Mouse (Mus musculus) spleen, adult 2 months (tissue): ENCODE measurements around the gene Il23a.

Experiments
- CTCF ChIP-seq: fragments of 200-500 bp; IDR thresholded peaks from 2 replicates; pipeline ENCODE4 v1.5.1; 2011; ENCODE audit warnings: mild to moderate bottlenecking, inconsistent platforms; ENCODE audit not compliant: insufficient read depth, insufficient read length, insufficient replicate concordance; ENCODE audit errors: extremely low read depth
- POLR2A ChIP-seq: fragments of 200-500 bp; IDR thresholded peaks from 2 replicates; pipeline ENCODE4 v1.6.1; 2011; ENCODE audit warnings: low read depth, low read length, inconsistent platforms

DNA sequence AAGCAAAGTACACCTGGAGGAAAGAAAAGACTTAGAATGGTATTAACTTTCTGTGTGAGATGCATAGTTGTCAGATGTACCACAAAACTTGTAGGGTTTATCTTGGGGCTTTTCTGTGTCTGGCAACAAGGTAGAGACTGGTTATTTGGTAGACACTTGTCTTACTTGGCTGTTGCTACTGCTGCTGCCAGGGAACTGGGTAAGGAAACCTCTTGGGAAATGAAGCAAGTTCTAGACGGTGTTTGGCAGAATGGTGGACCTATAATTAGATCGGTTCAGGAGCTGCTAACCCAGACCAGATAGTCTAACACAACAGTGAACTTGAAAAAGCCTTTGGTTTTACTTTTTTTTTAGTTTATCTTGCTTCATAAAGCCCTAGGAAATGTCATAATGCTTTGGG lies 40.4 kb upstream of the Il23a start:
- no peak for TF ChIP-seq POLR2A
- no peak for TF ChIP-seq CTCF
